Mouse (Mus musculus) MEL (cell line): ENCODE measurements around the gene Dip2a. TPM values are rescaled to one million over a fixed set of nuclear protein-coding genes. Genes with fewer than 3 reads are reported as not detected.

Experiments
- DNase-seq: peaks from one replicate; pipeline ENCODE4 v3.0.0; 2011; ENCODE audit warnings: low read depth, low spot score
- H3K27ac ChIP-seq: 2 replicates; pipeline ENCODE4 v1.5.1; 2012; ENCODE audit warnings: low read depth, mild to moderate bottlenecking, control low read depth, low read length, moderate library complexity; ENCODE audit not compliant: control insufficient read depth
- H3K27me3 ChIP-seq, 2 experiments: fragments of 150-350 bp in 1 of 2; sonication (generic) in 1 of 2; 2 replicates each; pipeline ENCODE4 v1.6.1; 2012; ENCODE audit warnings: low read length in 2 of 2, mild to moderate bottlenecking in 2 of 2, improper control_type of control experiment in 1 of 2, moderate library complexity in 1 of 2; ENCODE audit not compliant: insufficient read depth in 2 of 2, control insufficient read depth in 1 of 2
- H3K36me3 ChIP-seq, 2 experiments: 2 replicates each; pipeline ENCODE4 v1.6.1; 2012 to 2014; ENCODE audit warnings: low read length in 2 of 2, improper control_type of control experiment in 1 of 2, inconsistent platforms in 1 of 2, mild to moderate bottlenecking in 1 of 2; ENCODE audit not compliant: insufficient read depth in 2 of 2, control insufficient read depth in 1 of 2
- H3K4me1 ChIP-seq, 2 experiments: fragments of 150-350 bp in 1 of 2; sonication (generic) in 1 of 2; 2 replicates each; pipeline ENCODE4 v1.6.1; 2012; ENCODE audit warnings: low read length in 2 of 2, improper control_type of control experiment in 1 of 2, mild to moderate bottlenecking in 1 of 2; ENCODE audit not compliant: insufficient read depth in 2 of 2, control insufficient read depth in 1 of 2
- H3K4me3 ChIP-seq, 2 experiments: fragments of 150-350 bp in 1 of 2; sonication (generic) in 1 of 2; 2 replicates each; pipeline ENCODE4 v1.5.1; 2012; ENCODE audit warnings: low read depth in 2 of 2, low read length in 2 of 2, mild to moderate bottlenecking in 2 of 2, moderate library complexity in 2 of 2, control low read depth in 1 of 2, improper control_type of control experiment in 1 of 2; ENCODE audit not compliant: control insufficient read depth in 1 of 2, insufficient read depth in 1 of 2
- H3K79me2 ChIP-seq: 2 replicates; pipeline ENCODE4 v1.6.1; 2012; ENCODE audit warnings: mild to moderate bottlenecking, low read length, moderate library complexity; ENCODE audit not compliant: control insufficient read depth, poor library complexity, insufficient read depth
- H3K9ac ChIP-seq: 2 replicates; pipeline ENCODE4 v1.6.1; 2012; ENCODE audit warnings: low read depth, mild to moderate bottlenecking, control low read depth, low read length, moderate library complexity; ENCODE audit not compliant: control insufficient read depth, poor library complexity, severe bottlenecking
- H3K9me3 ChIP-seq: fragments of 150-350 bp; sonication (generic); replicated peaks from 2 replicates; pipeline ENCODE4 v1.6.1; 2012; ENCODE audit warnings: mild to moderate bottlenecking, low read length, improper control_type of control experiment, moderate library complexity; ENCODE audit not compliant: insufficient read depth
- BHLHE40 ChIP-seq: IDR thresholded peaks from 2 replicates; pipeline ENCODE4 v1.6.1; 2012; ENCODE audit warnings: low read depth, mild to moderate bottlenecking, inconsistent platforms, low read length, improper control_type of control experiment, borderline replicate concordance
- CHD1 ChIP-seq: IDR thresholded peaks from 2 replicates; pipeline ENCODE4 v1.6.1; 2012; ENCODE audit warnings: low read depth, mild to moderate bottlenecking, inconsistent platforms, low read length, improper control_type of control experiment
- CTCF ChIP-seq, 3 experiments: IDR thresholded peaks in 2 of 3; conservative IDR thresholded peaks in 1 of 3; 2 replicates each; pipeline ENCODE4 v1.5.1; 2011 to 2012; ENCODE audit warnings: low read length in 3 of 3, low read depth in 2 of 3, mild to moderate bottlenecking in 2 of 3, improper control_type of control experiment in 1 of 3, inconsistent platforms in 1 of 3, mixed read lengths in 1 of 3, moderate library complexity in 1 of 3; ENCODE audit not compliant: control insufficient read depth in 1 of 3, insufficient read depth in 1 of 3, poor library complexity in 1 of 3, severe bottlenecking in 1 of 3
- E2F4 ChIP-seq: IDR thresholded peaks from 2 replicates; pipeline ENCODE4 v1.6.1; 2011; ENCODE audit warnings: low read depth, low read length, improper control_type of control experiment, borderline replicate concordance
- EP300 ChIP-seq, 2 experiments: IDR thresholded peaks; 2 replicates each; pipeline ENCODE4 v1.6.1; 2011; ENCODE audit warnings: improper control_type of control experiment in 2 of 2, low read length in 2 of 2, low read depth in 1 of 2, mild to moderate bottlenecking in 1 of 2
- ETS1 ChIP-seq: IDR thresholded peaks from 2 replicates; pipeline ENCODE4 v1.6.1; 2012; ENCODE audit warnings: low read depth, mild to moderate bottlenecking, inconsistent platforms, low read length, improper control_type of control experiment, moderate library complexity
- GABPA ChIP-seq: IDR thresholded peaks from 2 replicates; pipeline ENCODE4 v1.6.1; 2012; ENCODE audit warnings: low read depth, mild to moderate bottlenecking, inconsistent platforms, low read length, improper control_type of control experiment, moderate library complexity
- GATA1 ChIP-seq: IDR thresholded peaks from 2 replicates; pipeline ENCODE4 v1.6.1; 2011; ENCODE audit warnings: low read depth, low read length, improper control_type of control experiment
- MAFK ChIP-seq: IDR thresholded peaks from 2 replicates; pipeline ENCODE4 v1.6.1; 2011; ENCODE audit warnings: low read depth, mild to moderate bottlenecking, low read length, improper control_type of control experiment, borderline replicate concordance
- MXI1 ChIP-seq: IDR thresholded peaks from 2 replicates; pipeline ENCODE4 v1.6.1; 2011; ENCODE audit warnings: mild to moderate bottlenecking, low read depth, low read length, improper control_type of control experiment
- MYB ChIP-seq: IDR thresholded peaks from 2 replicates; pipeline ENCODE4 v1.6.1; 2011; ENCODE audit warnings: mild to moderate bottlenecking, low read depth, low read length, improper control_type of control experiment
- NELFE ChIP-seq: IDR thresholded peaks from 2 replicates; pipeline ENCODE4 v1.6.1; 2011; ENCODE audit warnings: low read depth, low read length, improper control_type of control experiment
- NRF1 ChIP-seq: IDR thresholded peaks from 2 replicates; pipeline ENCODE4 v1.6.1; 2014; ENCODE audit warnings: low read depth, mild to moderate bottlenecking, inconsistent platforms, low read length, improper control_type of control experiment, moderate library complexity; ENCODE audit not compliant: poor library complexity, insufficient read depth, severe bottlenecking
- POLR2A ChIP-seq, 2 experiments: IDR thresholded peaks; 2 replicates each; pipeline ENCODE4 v1.6.1; 2011 to 2012; ENCODE audit warnings: low read length in 2 of 2, mild to moderate bottlenecking in 2 of 2, control low read depth in 1 of 2, improper control_type of control experiment in 1 of 2, low read depth in 1 of 2, moderate library complexity in 1 of 2; ENCODE audit not compliant: control insufficient read depth in 1 of 2, insufficient read depth in 1 of 2, poor library complexity in 1 of 2
- POLR2AphosphoS5 ChIP-seq: IDR thresholded peaks from 2 replicates; pipeline ENCODE4 v1.6.1; 2012; ENCODE audit warnings: low read depth, borderline replicate concordance, mild to moderate bottlenecking, inconsistent platforms, low read length, moderate library complexity, mixed read lengths
- SIN3A ChIP-seq: IDR thresholded peaks from 2 replicates; pipeline ENCODE4 v1.6.1; 2012; ENCODE audit warnings: low read length, improper control_type of control experiment, inconsistent platforms
- SMC3 ChIP-seq: IDR thresholded peaks from 2 replicates; pipeline ENCODE4 v1.6.1; 2011; ENCODE audit warnings: low read depth, low read length, improper control_type of control experiment
- ZC3H11A ChIP-seq: IDR thresholded peaks from 2 replicates; pipeline ENCODE4 v1.6.1; 2012; ENCODE audit warnings: low read depth, mild to moderate bottlenecking, inconsistent platforms, low read length, improper control_type of control experiment
- ZKSCAN1 ChIP-seq: IDR thresholded peaks from 2 replicates; pipeline ENCODE4 v1.6.1; 2012; ENCODE audit warnings: low read depth, mild to moderate bottlenecking, inconsistent platforms, low read length, improper control_type of control experiment, moderate library complexity
- ZMIZ1 ChIP-seq: IDR thresholded peaks from 2 replicates; pipeline ENCODE4 v1.6.1; 2012; ENCODE audit warnings: low read depth, mild to moderate bottlenecking, inconsistent platforms, low read length, improper control_type of control experiment, moderate library complexity
- polyA plus RNA-seq, 2 experiments: library from polyadenylated mRNA; stranded (reverse) in 1 of 2; unstranded in 1 of 2; fragments of >175 nt in 1 of 2; fragments of >200 nt in 1 of 2; gene quantifications; 2 replicates each; pipeline versions ENCODE4 v1.2.1 to v1.2.4; 2012; ENCODE audit warnings: low replicate concordance in 2 of 2, low read depth in 1 of 2; ENCODE audit not compliant: insufficient read length in 2 of 2, insufficient read depth in 1 of 2, missing spikeins in 1 of 2
- total RNA-seq: library from RNA; depleted of rRNA; stranded (reverse); fragments of 300-350 nt; gene quantifications from 2 replicates; pipeline ENCODE4 v1.2.3, GENCODE M21; 2012

Dip2a gene
- total and polyA plus RNA-seq, 3 experiments = 2.6 to 5.7 TPM; not detected in 1

DNA sequence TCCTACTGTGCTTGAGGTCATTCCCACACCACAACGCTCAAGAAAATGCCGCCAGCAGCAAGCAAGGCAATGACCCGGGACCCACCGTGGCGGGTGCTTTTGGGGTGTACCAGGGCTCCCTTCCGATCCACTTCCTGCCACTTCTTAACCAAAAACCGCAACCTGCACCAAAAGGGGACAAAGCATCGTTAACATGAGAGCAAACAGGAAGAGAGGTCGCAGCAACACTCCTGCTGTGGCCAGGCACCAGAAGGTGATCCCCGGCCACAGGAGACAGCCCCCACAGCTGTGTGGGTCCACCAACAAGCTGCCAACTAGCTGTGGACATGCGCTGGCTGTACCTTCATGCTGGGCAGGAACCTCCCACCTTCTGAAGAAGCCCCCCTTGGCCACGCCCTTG is 9.9 kb upstream of the Dip2a start:
- DNase-seq = no peak
- no peaks in the 10 kb centered on the region for H3K9me3 ChIP-seq
- H3K4me1 ChIP-seq = no peaks in the 10 kb centered on the region
- no peaks in the 10 kb centered on the region for H3K27me3 ChIP-seq
- H3K36me3 ChIP-seq = peaks cover 0 to 9% of the 10 kb centered on the region in 2 experiments; a peak in 2 of 4 replicates
- H3K4me3 ChIP-seq = no peak overlapping the region
- H3K27ac ChIP-seq = no peak overlapping the region
- TF ChIP-seq E2F4 = no peak
- no peak for TF ChIP-seq ZMIZ1
- TF ChIP-seq GATA1 = no peak
- no peak for TF ChIP-seq MAFK
- TF ChIP-seq SIN3A = no peak
- TF ChIP-seq NRF1 = no peak
- TF ChIP-seq GABPA = no peak
- no peak for TF ChIP-seq CTCF (IDR thresholded peaks at IDR 0.05 in 2 of 3, conservative IDR thresholded peaks at IDR 0.05 in 1 of 3; ENCODE audit: control insufficient read depth in 1 of 3, insufficient read depth in 1 of 3, low read depth in 2 of 3, low read length in 3 of 3, poor library complexity in 1 of 3, severe bottlenecking in 1 of 3)
- TF ChIP-seq ZKSCAN1 = no peak
- TF ChIP-seq MYB = no peak
- TF ChIP-seq MXI1 = no peak
- TF ChIP-seq ZC3H11A = no peak
- no peak for TF ChIP-seq POLR2AphosphoS5
- no peak for TF ChIP-seq ETS1
- TF ChIP-seq NELFE = no peak
- H3K9ac ChIP-seq = no peak overlapping the region
- H3K79me2 ChIP-seq = no peaks in the 10 kb centered on the region

DNA sequence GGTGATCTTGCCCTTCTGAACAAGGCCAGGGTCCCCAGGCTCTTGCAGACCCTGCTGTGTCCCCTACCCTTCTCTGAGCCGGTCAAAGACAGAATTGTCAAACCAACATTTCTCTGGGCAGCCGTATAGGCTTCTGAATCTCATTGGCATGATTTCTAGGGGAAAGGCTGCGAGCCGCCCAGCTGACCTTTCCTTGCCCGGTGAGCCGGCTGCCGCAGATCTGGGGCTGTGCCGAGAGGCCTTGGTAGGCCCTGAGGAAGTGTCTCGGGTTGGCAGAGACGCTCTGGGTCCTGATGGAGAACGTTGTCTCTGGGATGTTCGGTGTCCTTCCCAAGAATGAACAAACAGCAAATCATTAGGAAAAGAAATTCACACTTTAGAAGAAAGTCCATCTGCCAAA is 8.9 kb upstream of the Dip2a start:
- no peak overlapping the region for H3K4me3 ChIP-seq
- H3K9me3 ChIP-seq = no peaks in the 10 kb centered on the region
- H3K9ac ChIP-seq = no peak overlapping the region
- H3K36me3 ChIP-seq = peaks cover 0 to 9% of the 10 kb centered on the region in 2 experiments; a peak in 2 of 4 replicates
- no peaks in the 10 kb centered on the region for H3K79me2 ChIP-seq
- no peaks in the 10 kb centered on the region for H3K27me3 ChIP-seq
- H3K27ac ChIP-seq = no peak overlapping the region
- no peaks in the 10 kb centered on the region for H3K4me1 ChIP-seq
- no peak for DNase-seq
- no peak for TF ChIP-seq CHD1
- TF ChIP-seq EP300 (IDR thresholded peaks at IDR 0.05; ENCODE audit: low read depth in 1 of 2, low read length in 2 of 2) = no peak
- no peak for TF ChIP-seq E2F4
- TF ChIP-seq BHLHE40 = no peak
- TF ChIP-seq POLR2A (IDR thresholded peaks at IDR 0.05; ENCODE audit: control insufficient read depth in 1 of 2, insufficient read depth in 1 of 2, low read depth in 1 of 2, low read length in 2 of 2, poor library complexity in 1 of 2) = no peak
- TF ChIP-seq SMC3 = no peak
- TF ChIP-seq ETS1 = no peak
